Mouse (Mus musculus): ENCODE data around the gene Scn4b.

Scn4b gene

DNA sequence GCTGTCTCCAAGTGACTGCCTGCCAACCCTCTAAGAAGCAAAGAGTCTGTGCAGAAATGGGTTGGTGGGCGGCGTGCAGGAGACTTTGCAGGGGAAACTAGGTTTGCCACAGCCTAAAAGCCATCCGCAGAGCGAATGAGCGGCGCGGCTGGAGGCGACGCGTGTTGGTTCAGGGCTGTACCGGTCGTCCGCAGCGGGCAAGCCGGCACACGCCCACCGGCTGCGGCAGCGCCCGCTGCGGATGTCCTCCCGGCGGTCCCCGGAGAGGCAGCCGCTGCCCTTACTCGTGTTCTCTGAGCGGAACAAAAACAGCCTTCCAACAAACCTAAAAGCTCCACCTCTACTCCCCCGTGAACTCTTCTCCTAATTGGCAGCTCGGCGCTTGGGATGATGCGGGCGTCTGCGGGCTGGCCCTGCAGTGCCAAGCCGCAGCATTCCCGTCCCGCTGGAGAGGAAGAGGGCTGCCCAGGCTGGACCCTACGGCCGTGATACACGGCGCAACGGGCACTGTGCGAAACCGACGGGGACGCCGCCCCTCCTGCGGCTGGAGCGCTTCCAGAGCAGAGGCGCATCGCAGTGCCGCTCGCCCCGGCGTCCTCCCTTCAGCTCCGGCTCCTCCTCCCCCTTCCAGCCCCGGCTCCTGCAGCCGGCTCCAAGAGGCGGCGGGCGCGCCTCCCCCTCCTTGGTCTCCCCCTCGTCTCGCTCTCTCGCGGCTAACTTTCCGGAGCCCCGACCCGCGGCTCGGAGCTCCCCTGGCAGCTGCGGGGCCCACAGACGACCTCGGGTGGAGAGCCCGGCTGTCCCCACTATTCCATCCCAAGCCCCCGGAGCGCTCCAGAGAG is at the start of gene Scn4b:
TSS of gene Scn4b (plus strand) at position 205 of the 842 bp plus-strand sequence.
- DNase-seq (ENCODE audit: low read depth, low spot score): no peak

DNA sequence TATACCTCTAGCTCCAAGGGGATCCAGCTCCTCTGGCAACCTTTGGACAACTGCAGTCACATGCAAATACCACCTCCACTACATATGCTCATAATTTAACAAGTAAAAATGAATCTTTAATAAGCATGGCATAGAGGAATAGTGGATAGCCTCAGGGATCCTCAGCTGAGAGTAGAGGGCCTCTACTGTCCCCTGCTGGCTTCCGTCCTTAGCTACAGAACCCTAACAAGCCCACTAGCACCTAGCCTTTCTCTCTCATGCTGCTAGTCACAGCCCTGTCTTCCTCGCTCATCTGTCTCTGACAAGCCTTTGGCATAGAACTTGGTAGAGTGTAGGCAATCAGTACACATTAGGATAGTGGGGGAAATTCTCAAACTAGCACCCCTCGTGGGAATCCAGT is 47.4 kb upstream of the Scn4b start:
- DNase-seq (ENCODE audit: low read depth, low spot score): no peak

DNA sequence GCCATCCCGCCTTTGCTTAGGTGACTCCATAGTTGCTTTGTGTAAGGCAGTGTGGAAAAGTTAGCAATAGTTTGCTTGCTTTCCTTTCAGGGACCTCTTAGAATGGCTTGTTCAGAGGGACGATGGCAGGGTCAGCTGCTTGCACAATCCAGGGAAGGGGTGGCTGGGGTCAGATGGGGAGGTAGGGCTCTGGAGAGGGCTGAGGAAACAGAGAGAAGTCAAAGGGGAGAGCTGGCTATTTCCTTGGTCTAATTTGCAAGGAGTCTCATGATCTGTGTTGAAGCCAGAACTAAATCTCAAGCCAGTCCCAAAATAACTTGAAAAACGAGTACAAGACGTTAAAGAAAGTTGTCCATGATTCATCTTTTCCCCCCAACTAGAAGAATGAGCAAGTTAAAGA is 45.6 kb upstream of the Scn4b start:
- DNase-seq (ENCODE audit: low read depth, low spot score): no peak

DNA sequence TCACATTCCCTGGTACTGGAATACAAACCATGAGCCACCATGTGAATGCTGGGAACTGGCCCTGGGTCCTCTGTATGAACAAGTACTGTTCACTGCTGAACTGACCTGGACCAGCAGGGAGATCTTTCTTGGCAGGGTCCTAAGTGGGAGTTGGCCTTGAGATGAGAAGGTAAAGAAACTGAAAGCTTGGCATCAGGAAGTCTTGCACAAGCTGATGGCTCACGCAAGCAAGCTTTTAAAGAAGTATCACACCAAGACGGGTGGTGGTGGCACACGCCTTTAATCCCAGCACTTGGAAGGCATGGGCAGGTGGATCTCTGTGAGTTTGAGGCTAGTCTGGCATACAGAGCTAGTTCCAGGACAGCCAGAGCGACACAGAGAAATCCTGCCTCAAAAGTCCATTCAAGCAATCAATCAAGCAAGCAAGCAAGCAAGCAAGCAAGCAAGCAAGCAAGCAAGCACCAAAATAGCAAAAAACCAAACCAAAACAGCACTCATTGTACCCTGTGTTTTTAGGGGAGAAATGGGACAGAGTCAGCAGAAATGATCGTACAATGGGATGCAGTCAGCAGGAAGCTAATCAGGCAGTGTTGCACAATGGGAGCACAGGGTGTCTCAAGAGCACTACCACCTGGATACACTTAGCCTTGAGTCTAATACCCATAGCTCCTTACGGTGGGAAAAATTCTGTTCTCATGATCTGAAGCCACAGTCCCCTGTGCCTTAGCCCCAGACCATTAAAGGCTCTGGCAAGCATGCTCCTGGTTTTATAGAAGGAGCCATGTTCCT is 42.9 kb upstream of the Scn4b start:
- DNase-seq (ENCODE audit: low read depth, low spot score): no peak

DNA sequence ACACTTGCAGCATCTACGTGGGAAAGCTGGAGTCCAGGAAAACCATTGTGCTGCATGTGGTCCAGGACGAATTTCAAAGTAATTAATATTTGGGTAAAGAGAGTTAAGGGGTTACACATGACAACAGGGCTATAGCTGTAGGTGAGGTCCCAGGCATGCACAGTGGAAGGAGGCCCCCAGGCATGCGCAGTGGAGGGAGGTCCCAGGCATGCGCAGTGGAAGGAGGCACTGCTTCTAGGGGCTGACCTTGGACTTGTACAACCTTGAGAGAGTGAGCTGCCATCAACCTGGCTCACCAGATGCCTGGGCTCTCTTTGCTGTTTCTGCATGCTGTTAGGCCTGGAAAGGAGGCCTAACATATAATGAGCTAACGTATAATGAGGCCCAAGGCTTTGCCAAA is 40.3 kb upstream of the Scn4b start:
- no peak for DNase-seq (ENCODE audit: low read depth, low spot score)

DNA sequence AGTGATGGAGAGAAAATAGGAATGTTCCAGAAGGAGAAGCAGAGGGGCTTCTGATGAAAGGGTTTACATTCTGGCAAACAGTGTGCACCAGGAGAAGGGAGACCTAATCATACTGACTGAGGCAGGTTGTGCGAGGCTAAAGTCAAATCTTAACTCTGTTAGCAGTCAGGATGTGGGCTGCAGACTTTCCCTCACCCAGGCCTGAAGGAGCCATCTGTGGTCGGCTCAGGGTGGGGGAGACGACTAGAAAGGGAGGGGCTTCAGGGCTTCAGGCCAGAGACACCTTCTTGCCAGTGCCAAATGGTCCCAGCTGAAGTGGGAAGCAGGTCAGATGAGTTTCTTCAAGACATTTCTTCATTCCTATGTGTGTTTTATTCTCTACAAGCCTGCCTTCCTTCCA is 39.8 kb upstream of the Scn4b start:
- no peak for DNase-seq (ENCODE audit: low read depth, low spot score)

DNA sequence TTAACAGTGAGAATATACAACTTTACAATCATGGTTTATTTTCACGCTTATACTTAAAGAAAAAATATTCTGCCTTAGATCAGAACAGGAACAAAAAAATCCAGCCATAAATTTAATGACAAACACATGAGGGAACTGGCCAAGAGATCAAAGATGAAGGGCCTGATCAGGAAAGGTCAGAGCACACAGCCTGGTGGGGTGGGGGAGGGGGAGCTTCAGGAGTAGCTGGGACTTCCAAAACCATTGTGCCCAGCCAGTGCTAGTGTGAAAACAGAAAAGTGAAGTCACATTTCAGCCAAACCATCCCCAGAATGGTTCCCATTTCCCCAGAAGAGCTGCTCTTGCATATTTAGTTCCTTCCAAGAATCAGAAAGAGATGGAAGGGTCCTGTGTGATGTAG is 35.7 kb upstream of the Scn4b start:
- no peak for DNase-seq (ENCODE audit: low read depth, low spot score)

DNA sequence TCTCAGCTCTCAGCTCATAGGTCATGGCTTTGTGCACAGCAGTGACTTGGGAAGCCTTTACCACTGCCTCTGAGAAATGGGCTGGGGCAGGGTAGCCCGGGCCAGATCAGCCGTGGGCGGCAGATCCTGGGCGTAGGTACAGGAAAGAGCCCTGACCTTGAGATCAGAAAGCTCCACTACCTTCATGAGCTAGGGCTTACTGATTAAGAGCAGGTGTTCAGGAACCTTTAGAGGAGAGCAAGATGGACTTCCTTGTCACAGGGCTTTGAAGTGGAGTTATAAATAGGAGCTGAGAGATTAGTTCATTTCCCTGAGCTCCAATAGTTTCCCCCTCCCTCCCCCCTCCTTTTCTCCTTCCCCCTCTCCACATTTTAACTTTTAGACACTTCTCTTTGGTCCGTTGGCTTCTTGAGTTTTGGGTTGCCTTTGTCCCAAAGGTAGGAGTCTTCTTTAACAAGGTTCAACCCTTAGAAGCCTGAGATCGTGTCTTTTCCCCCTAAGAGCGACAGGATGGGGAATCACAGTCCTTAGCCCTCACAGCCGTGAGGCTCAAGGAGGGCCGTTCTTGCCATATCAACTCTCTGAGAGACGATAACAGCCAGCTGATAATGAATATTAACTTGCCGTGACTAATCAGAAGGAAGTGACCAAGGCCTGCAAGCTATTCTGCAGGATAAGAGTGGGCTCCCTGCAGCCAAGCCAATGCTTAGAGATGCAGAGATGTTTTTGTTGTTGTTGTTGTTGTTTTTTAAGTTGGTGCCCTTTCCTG is 34.8 kb upstream of the Scn4b start:
- DNase-seq (ENCODE audit: low read depth, low spot score): no peak

DNA sequence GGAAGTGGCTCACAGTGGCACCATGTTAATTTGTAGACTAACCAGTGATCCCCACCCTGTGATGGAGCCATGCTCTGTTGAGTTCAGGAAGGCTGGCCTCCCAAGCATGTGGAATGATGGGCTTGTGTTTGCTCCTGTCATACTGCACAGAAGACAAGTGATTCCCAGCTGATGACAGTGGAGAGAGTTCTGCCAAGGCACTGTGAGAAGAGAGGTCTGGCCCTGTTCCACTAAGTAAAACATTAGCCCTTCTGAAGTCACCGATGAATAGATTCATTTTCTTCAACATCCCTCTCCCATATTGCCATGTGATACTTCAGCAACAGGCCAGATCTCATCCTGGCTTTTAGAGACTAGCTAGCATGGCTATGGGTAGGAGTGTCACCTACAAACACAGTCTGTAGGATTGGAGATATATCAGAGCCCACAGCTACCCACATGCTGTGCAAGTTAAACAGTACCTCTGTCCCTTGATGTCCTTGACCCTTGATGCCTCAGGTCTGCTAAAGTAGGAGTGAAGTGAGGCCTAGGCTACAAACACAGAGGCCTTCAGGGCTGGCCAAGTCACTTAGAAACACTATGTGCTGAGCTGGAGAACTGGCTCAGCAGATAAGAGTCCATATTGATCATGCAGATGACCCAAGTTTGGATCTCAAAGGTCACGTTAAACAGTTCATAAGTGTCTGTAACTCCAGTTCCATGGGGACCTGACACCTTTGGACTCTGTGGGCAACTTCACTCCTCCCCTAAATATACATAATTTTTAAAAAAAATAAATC is 32.4 kb upstream of the Scn4b start:
- DNase-seq (ENCODE audit: low read depth, low spot score): no peak

DNA sequence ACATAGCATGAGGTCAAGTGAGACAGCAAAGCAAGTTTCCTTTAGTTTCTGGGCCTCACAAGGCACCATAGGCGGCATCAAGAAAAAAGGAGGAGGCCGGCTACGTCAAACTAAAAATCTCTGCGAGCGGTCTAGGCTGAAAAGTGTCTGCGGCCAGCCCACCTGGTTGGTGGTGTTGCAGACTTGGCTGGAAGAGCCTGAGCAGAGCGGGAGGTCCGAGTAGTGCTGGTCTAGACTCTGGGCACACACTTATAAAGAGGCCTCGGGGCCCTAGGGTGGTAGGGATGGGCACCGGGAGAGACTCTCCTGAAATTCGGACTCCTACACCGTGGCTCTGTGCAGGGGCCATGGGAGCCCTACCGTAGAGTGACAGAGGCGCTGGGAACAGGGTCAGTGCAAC is 22.5 kb upstream of the Scn4b start:
- no peak for DNase-seq (ENCODE audit: low read depth, low spot score)

DNA sequence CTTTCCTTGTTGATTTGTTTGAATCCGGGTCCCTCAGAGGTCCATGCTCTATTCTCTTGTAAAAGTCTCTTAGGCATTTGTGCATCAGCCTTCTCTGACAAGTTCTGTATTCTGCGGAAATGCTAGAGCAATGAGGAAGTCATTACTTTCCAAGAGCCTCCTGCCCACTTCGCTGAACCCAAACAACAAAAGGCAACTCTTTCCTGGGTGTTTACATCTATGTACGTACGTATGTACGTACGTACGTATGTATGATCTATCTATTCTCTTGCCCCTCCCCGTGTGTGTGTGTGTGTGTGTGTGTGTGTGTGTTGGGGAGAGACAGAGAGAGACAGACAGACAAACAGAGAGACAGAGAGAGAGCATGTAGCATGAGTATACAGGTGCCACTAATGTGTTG is 21.4 kb upstream of the Scn4b start:
- DNase-seq (ENCODE audit: low read depth, low spot score): no peak

DNA sequence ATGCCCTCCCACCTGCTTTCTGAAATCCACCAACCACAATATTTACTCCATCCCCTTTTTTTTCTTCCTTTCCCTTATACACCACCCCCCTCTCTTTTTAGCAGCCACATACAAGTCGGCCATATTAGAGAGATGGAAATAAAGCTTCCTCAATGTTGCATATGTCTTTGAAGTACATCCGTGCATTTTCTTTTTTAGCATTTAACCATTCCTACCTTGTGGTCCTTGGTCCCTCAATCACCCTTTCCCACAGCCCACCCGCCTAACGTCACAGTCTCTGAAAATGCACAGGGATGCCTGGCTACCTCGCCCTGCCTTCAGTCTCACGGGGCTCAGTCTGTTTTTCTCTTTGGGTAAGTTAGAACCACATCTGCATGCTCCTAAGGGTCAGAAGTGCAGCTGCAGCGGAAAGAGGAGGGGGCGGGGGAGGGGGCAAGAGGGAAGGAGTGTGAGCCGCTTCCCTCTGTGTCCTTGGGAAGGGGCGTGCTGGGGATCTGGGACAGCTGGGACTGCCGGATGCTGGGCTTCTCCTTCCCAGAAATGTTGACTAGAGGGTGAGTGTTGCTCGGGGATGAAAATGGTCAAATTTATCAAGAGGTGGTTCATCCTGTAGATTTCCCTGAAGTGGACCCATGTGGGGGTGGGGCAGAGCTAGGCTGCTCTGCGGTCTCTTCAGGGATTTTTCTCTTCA is 20.3 kb upstream of the Scn4b start, which contains the start of gene Scn2b:
TSS of gene Scn2b (plus strand) at position 42 of the 691 bp plus-strand sequence.
- no peak for DNase-seq (ENCODE audit: low read depth, low spot score)

DNA sequence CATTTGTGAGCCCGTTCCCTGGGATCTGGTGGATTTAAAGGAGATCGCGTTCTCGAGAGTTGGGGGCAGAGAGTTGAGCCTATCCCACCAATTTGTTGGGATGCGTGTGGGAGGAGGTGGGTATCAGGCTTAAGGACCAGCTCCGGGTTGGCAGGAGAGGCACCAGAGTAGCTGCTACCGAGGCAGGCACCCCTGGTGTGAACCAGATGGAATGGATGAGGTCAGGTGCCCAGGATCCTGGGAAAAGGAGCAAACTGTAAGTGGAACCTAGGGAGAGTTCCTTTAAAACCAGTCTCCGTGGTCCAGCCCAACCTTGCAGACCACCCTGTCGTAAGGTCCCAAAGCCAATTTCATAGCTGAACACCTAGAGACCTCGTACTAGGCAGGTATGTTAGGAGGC is 19.6 kb upstream of the Scn4b start:
- no peak for DNase-seq (ENCODE audit: low read depth, low spot score)

DNA sequence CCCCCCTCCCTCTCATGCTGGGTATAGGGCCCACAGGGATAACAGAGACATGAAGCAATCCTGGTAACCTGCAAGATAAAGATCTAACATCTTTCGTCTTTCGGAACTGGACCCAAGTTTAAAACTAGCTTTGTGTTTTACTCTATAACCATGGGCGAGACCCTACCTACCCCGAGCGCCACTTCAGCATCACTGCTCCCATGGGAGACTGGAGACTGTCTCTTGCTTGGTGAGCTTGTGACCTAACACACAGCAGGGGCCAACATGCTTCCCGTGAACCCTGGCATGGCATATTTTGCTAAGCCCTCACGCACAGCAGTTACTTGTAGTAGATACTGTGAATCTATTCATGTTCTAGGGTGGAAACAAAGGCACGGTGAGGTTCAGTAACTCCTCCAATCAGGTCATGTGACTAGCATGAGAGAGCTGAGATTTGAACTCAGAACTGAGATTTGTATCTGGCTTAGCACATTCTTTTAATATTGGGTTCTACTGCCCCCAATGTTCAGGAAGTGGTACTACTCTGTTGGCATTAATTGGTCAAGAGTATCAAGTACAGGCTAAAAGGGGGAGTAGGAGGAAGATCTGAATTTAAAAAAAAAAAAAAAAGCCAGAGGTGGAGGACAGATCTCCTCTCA is 18.8 kb upstream of the Scn4b start:
- no peak for DNase-seq (ENCODE audit: low read depth, low spot score)

DNA sequence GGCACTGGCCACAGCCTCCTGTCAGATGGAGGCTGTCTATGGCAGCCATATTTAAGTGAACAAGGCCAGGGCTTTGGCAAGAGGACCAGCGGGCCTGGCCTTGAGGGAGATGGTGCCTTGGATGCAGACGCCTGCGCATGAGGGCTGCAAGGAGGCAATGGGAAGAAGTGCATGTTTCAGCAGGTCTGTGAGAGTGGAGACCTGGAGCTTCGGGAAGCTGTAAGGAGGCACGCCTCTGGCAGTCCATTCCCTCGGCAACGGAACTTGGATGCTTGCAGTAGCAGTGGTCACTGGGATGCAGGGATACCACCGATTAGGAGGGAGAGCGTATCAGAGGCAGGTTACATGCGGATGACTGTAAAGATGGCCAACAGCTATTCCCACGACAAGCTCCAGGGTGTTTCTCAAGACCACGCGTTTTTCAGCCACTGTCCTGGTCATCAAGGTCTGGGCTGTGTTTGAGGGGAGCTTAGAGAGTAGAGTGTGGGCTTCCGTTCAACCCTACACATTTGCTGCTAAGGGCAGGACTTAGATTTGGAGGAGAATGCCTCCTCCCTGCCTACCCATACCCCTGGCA is 18.2 kb upstream of the Scn4b start:
- DNase-seq (ENCODE audit: low read depth, low spot score): no peak

DNA sequence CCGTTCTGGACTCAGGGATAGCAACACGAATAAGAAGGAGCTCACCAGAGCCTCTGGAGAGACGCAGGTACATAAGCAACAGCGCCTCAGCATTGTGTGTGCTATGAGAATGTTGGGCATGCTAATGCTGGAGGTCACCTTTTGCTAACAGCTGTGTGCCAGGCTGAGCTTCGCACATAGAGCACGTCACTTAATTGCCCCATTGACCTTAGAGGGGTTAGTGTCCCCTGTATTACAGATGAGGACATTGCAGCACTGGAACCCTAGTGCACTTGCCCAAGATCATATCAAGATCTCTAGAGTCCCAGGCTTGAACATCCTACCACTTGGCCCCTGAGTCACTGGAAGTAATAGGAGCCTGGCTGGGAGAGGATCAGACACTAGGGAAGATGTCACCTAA is 17.6 kb upstream of the Scn4b start:
- no peak for DNase-seq (ENCODE audit: low read depth, low spot score)

DNA sequence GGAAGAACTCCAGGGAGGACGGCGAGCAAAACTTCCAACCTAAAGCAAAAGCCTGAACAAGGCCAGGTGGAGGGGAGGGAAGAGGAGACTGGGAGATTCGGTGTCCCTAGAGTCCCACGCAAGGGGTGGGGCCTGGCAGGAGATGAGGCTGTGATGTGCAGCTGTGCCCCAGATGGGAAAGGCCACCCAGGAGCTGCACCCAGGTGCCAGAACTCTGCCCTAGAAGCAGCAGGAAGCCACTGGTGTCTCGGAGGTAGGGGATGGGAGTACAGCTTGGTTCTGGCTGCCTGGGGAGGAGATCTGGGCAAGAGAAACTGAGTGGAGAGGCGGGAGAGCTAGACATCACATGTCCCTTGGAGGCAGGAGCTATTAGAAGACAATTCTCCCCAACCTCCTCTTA is 17.2 kb upstream of the Scn4b start:
- DNase-seq (ENCODE audit: low read depth, low spot score): no peak

DNA sequence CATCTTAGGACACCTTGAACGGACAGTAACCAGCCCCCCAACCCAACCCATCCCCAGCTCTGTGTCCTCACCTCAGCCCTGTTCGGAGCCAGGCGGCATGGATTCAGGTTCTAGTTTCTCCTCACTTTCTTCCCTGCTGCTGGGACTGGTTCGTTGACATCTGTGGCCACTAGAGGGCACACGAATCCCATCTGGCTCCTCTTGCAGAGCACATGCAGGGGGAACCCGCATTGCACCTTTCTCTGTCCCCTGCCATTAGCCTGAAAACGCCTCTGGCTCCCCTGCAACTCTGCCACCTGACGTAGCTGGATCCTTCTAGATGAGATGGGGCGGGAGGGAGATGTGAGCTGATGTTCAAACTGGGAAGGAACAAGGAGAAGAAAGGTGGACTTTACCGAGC is 16.4 kb upstream of the Scn4b start:
- DNase-seq (ENCODE audit: low read depth, low spot score): peak; percentile 2

DNA sequence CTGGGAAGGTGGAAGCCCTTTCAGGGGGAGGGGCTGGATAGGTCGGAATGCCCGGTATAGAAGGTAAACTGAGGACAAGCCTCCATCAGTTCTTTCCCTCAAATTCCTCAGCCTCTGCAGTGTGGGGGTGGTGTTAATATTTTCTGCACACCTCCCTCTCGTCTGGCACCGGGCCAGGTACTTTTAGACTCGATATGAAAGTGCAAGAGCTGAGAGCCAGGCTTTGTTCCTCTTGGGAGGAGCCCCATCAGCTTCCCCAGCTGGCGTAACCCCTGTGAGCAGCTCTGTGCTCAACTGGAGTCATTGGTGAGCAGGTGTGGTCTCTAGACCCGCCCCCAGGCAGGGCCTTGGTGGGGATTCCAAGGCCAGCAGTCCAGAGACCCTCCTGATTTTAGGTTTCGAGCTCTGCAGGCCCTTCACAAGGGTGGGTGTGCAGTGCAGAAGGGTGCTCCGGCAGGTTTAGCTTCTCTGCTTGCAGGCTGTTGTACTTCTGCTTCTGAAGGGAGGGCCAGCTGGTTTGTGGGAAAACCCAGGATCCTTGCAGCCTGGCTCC is 15.9 kb upstream of the Scn4b start:
- DNase-seq (ENCODE audit: low read depth, low spot score): no peak

DNA sequence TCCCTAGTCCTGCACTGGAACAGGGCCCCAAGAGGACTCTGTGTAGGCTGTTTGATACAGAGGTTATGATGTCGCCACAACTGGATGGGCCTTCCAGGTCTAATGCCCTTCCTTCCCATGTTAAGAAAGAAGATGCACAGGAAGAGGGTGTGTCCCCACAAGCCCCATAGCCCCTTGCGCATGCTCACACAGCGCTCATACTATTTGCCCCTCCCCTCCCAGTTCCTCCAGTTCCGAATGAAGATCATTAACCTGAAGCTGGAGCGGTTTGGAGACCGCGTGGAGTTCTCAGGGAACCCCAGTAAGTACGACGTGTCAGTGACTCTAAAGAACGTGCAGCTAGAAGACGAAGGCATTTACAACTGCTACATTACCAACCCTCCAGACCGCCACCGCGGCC is 13.0 kb upstream of the Scn4b start:
- no peak for DNase-seq (ENCODE audit: low read depth, low spot score)

All from c-Kit-negative CD71-positive TER-119-positive erythroid progenitor cells, embryonic 14.5 days (primary cell).